Comparison of ENCODE assay signal across 26 mouse cellular contexts in genomic region chr17:78959473-78959872, GRCm38 (mm10). TPM values are rescaled to one million over a fixed set of nuclear protein-coding genes. Genes with fewer than 3 reads are reported as not detected.
A peak's percentile ranks its signal among the peaks of the same experiment; 100 is the strongest.
DNase-seq lines count a peak whose midpoint lies in the region; ATAC-seq and TF ChIP-seq lines count a peak whose summit lies in the region.
"Had no signal": no experiment of that assay in that cellular context is flagged by ENCODE, and none has a peak within 500 bp of the region (broad histone marks: within the 10 kb centered on the region; RNA-seq: fewer than 3 reads in every experiment).

No protein-coding gene starts in this region.

- H3K4me1 ChIP-seq in kidney, postnatal 0 days (replicated peaks; ENCODE audit: insufficient read depth, low read length), result no peaks in the 10 kb centered on the region
- no peaks in the 10 kb centered on the region for H3K4me1 ChIP-seq in E14TG2a.4 (replicated peaks; ENCODE audit: low read depth, low read length)
- H3K4me1 ChIP-seq in liver, embryonic 12.5 days, result no peaks in the 10 kb centered on the region
- H3K4me1 ChIP-seq: embryonic facial prominence, embryonic 10.5 days; embryonic facial prominence, embryonic 12.5 days; forebrain, embryonic 13.5 days; forebrain, embryonic 15.5 days had no signal

- H3K27me3 ChIP-seq in kidney, postnatal 0 days (ENCODE audit: insufficient read depth, low read length), result no peaks in the 10 kb centered on the region
- no peaks in the 10 kb centered on the region for H3K27me3 ChIP-seq in E14TG2a.4 (ENCODE audit: insufficient read depth, low read length)
- H3K27me3 ChIP-seq in liver, embryonic 12.5 days (replicated peaks), result no peaks in the 10 kb centered on the region
- H3K27me3 ChIP-seq: embryonic facial prominence, embryonic 12.5 days; forebrain, embryonic 13.5 days; forebrain, embryonic 15.5 days; Patski had no signal

- ATAC-seq in kidney, postnatal 0 days (replicated peaks; ENCODE audit: low FRiP score, low read depth), result no peak
- ATAC-seq in megakaryocyte progenitor cell, adult 5-6 weeks (replicated peaks; ENCODE audit: poor library complexity), result 0 out of 2 replicates have a peak, but pooled peaks have one; percentile 29
- ATAC-seq in liver, embryonic 12.5 days, result no peak
- ATAC-seq: activated CD4-positive, CD25-positive, alpha-beta regulatory T cell, adult 4 months; forebrain, embryonic 13.5 days; forebrain, embryonic 15.5 days; forebrain, postnatal 0 days; Patski had no signal

- 69% methylated on average over 6 of the region's 6 CpGs for WGBS in kidney, postnatal 0 days
- 74% methylated on average over 6 of the region's 6 CpGs for WGBS in liver, embryonic 12.5 days (ENCODE audit: insufficient replicate concordance)

- TF ChIP-seq CTCF in kidney, postnatal 0 days (IDR thresholded peaks at IDR 0.05; ENCODE audit: low read depth), result peak; percentile 31; the same call in 1 of the 2 replicates
- TF ChIP-seq CTCF in E14TG2a.4 (conservative IDR thresholded peaks at IDR 0.05; ENCODE audit: low read length), result 0 out of 2 replicates have a peak, but pooled peaks have one; percentile 3

- H3K4me3 ChIP-seq in kidney, postnatal 0 days (replicated peaks; ENCODE audit: low read depth, low read length), result no peak overlapping the region
- H3K4me3 ChIP-seq in E14TG2a.4 (replicated peaks; ENCODE audit: low read length), result no peak overlapping the region
- no peak overlapping the region for H3K4me3 ChIP-seq in liver, embryonic 12.5 days
- H3K4me3 ChIP-seq: embryonic facial prominence, embryonic 10.5 days; embryonic facial prominence, embryonic 12.5 days; forebrain, embryonic 13.5 days; forebrain, embryonic 15.5 days had no signal

- no peak for DNase-seq in kidney, postnatal 0 days (ENCODE audit: low spot score)
- no peak for DNase-seq in kidney, postnatal 10 days
- no peak for DNase-seq in embryo, embryonic 10 days (ENCODE audit: low spot score)
- no peak for DNase-seq in right cerebral cortex, postnatal 4 days
- DNase-seq: adrenal gland, adult 8-10 months; adrenal gland, postnatal 14 days; adrenal gland, postnatal 36 days; cerebellum, adult 18-20 months; cerebellum, adult 8-10 months; cerebellum, adult 9-11 months; cerebellum, postnatal 14 days; cerebellum, postnatal 36 days; forebrain, postnatal 0 days had no signal

- no peak overlapping the region for H3K9ac ChIP-seq in kidney, postnatal 0 days (ENCODE audit: low read depth, low read length)
- H3K9ac ChIP-seq in liver, embryonic 12.5 days, result no peak overlapping the region
- H3K9ac ChIP-seq: embryonic facial prominence, embryonic 12.5 days; forebrain, embryonic 13.5 days; forebrain, embryonic 15.5 days; forebrain, postnatal 0 days had no signal

- no peak overlapping the region for H3K4me2 ChIP-seq in kidney, postnatal 0 days (ENCODE audit: low read length)
- H3K4me2 ChIP-seq in liver, embryonic 12.5 days, result no peak overlapping the region
- H3K4me2 ChIP-seq: embryonic facial prominence, embryonic 12.5 days; forebrain, embryonic 13.5 days; forebrain, embryonic 15.5 days had no signal

- no peak overlapping the region for H3K27ac ChIP-seq in kidney, postnatal 0 days
- H3K27ac ChIP-seq in liver, embryonic 12.5 days, result no peak overlapping the region
- H3K27ac ChIP-seq: embryonic facial prominence, embryonic 10.5 days; embryonic facial prominence, embryonic 12.5 days; forebrain, embryonic 13.5 days; forebrain, embryonic 15.5 days had no signal

- H3K9me3 ChIP-seq in kidney, postnatal 0 days (replicated peaks; ENCODE audit: low read length), result no peaks in the 10 kb centered on the region
- no peaks in the 10 kb centered on the region for H3K9me3 ChIP-seq in E14TG2a.4 (ENCODE audit: low read length)
- H3K9me3 ChIP-seq in liver, embryonic 12.5 days (replicated peaks), result no peaks in the 10 kb centered on the region
- H3K9me3 ChIP-seq: embryonic facial prominence, embryonic 10.5 days; embryonic facial prominence, embryonic 12.5 days; forebrain, embryonic 13.5 days; forebrain, embryonic 15.5 days; G1E had no signal

- peaks cover 46% of the 10 kb centered on the region for H3K36me3 ChIP-seq in kidney, postnatal 0 days (ENCODE audit: insufficient read depth, low read length)
- H3K36me3 ChIP-seq in E14TG2a.4 (ENCODE audit: insufficient read depth, low read length), result peaks cover 40% of the 10 kb centered on the region
- H3K36me3 ChIP-seq in liver, embryonic 12.5 days, result peaks cover 71% of the 10 kb centered on the region
- H3K36me3 ChIP-seq: G1E had no signal

RNA-seq across cellular contexts. Expression of gene Ndufaf7, which starts 22.5 kb away (rescaled TPM):
- polyA plus RNA-seq in kidney, postnatal 0 days (2015; fragmentation: Nextera tagmentation; extraction: Ambion mirVana), result 57.8 and 67.6 TPM in 2 replicates
- total RNA-seq in megakaryocyte progenitor cell, adult 5-6 weeks (2015), result 43.5 and 57.6 TPM in 2 replicates
- total RNA-seq in megakaryocyte progenitor cell, adult 5-6 weeks (2017), result 36.2 and 42.6 TPM in 2 replicates
- 38.7 and 41.8 TPM in 2 replicates for polyA plus RNA-seq in liver, embryonic 12.5 days (2016; fragmentation: Nextera tagmentation; extraction: Ambion mirVana)

RNA-seq across cellular contexts. Expression of gene Cebpz, which starts 22.6 kb away (rescaled TPM):
- polyA plus RNA-seq in kidney, postnatal 0 days (2015; fragmentation: Nextera tagmentation; extraction: Ambion mirVana), result 58.9 and 64.4 TPM in 2 replicates
- 68.7 and 78.1 TPM in 2 replicates for total RNA-seq in megakaryocyte progenitor cell, adult 5-6 weeks (2015)
- 101 and 183 TPM in 2 replicates for total RNA-seq in megakaryocyte progenitor cell, adult 5-6 weeks (2017)
- 51.3 and 53.5 TPM in 2 replicates for polyA plus RNA-seq in liver, embryonic 12.5 days (2016; fragmentation: Nextera tagmentation; extraction: Ambion mirVana)

RNA-seq across cellular contexts. Expression of gene Cebpzos, which starts 43.2 kb away (rescaled TPM):
- 145 and 146 TPM in 2 replicates for polyA plus RNA-seq in kidney, postnatal 0 days (2015; fragmentation: Nextera tagmentation; extraction: Ambion mirVana)
- 28.9 and 32.9 TPM in 2 replicates for total RNA-seq in megakaryocyte progenitor cell, adult 5-6 weeks (2015)
- total RNA-seq in megakaryocyte progenitor cell, adult 5-6 weeks (2017), result 67.2 and 76.5 TPM in 2 replicates
- polyA plus RNA-seq in liver, embryonic 12.5 days (2016; fragmentation: Nextera tagmentation; extraction: Ambion mirVana), result 56.2 and 59.7 TPM in 2 replicates

RNA-seq across cellular contexts. Expression of gene Sult6b1, which starts 52.7 kb away (rescaled TPM):
- polyA plus RNA-seq in kidney, postnatal 0 days (2015; fragmentation: Nextera tagmentation; extraction: Ambion mirVana), result 0.17 and 0.25 TPM in 2 replicates
- total RNA-seq in megakaryocyte progenitor cell, adult 5-6 weeks (2015), result not detected in 2 replicates
- total RNA-seq in megakaryocyte progenitor cell, adult 5-6 weeks (2017), result not detected in 2 replicates
- 0.12 TPM in 1 of 2 replicates, not detected in the other for polyA plus RNA-seq in liver, embryonic 12.5 days (2016; fragmentation: Nextera tagmentation; extraction: Ambion mirVana)
- total RNA-seq: adrenal gland, adult 18-20 months; adrenal gland, postnatal 14 days; adrenal gland, postnatal 36 days; common myeloid progenitor, adult 5-6 weeks; forebrain, postnatal 0 days had no signal
- polyA plus RNA-seq: forebrain, embryonic 11.5 days; forebrain, embryonic 15.5 days; forebrain, postnatal 0 days; G1E had no signal
